Mouse (Mus musculus) small intestine, adult 2 months (tissue): ENCODE results near the gene Myh3. TPM values are rescaled to one million over a fixed set of nuclear protein-coding genes. Genes with fewer than 3 reads are reported as not detected.

Experiments used
- H3K27ac ChIP-seq: fragments of 200-500 bp; 2 replicates; pipeline ENCODE4 v1.5.1; 2012; ENCODE audit warnings: low read depth, low read length, control low read depth, inconsistent platforms; ENCODE audit not compliant: insufficient read depth
- H3K27me3 ChIP-seq: fragments of 200-500 bp; 2 replicates; pipeline ENCODE4 v1.6.1; 2012; ENCODE audit warnings: mild to moderate bottlenecking, moderate library complexity, low read length, inconsistent platforms; ENCODE audit not compliant: control insufficient read depth, insufficient read depth
- H3K36me3 ChIP-seq: fragments of 200-500 bp; 2 replicates; pipeline ENCODE4 v1.6.1; 2012; ENCODE audit warnings: mild to moderate bottlenecking, low read length, control low read depth, inconsistent platforms; ENCODE audit not compliant: control insufficient read depth, insufficient read depth
- H3K4me1 ChIP-seq: fragments of 200-500 bp; 2 replicates; pipeline ENCODE4 v1.6.1; 2012; ENCODE audit warnings: low read length, inconsistent platforms, mixed read lengths; ENCODE audit not compliant: control insufficient read depth, insufficient read depth, insufficient read length
- H3K4me3 ChIP-seq: fragments of 200-500 bp; 2 replicates; pipeline ENCODE4 v1.5.1; 2012; ENCODE audit warnings: low read depth, mild to moderate bottlenecking, control low read depth, inconsistent platforms, low read length, moderate library complexity
- CTCF ChIP-seq: fragments of 200-500 bp; IDR thresholded peaks from 2 replicates; pipeline ENCODE4 v1.5.1; 2012; ENCODE audit warnings: low read depth, mild to moderate bottlenecking, control low read depth, inconsistent platforms, low read length, moderate library complexity, mixed read lengths; ENCODE audit not compliant: insufficient replicate concordance, insufficient read length; ENCODE audit errors: extremely low read depth
- POLR2A ChIP-seq: fragments of 200-500 bp; IDR thresholded peaks from 2 replicates; pipeline ENCODE4 v1.6.1; 2012; ENCODE audit warnings: low read depth, mild to moderate bottlenecking, control low read depth, inconsistent platforms, low read length, moderate library complexity
- WGBS: fragments of 180-500 bp; shearing (Covaris S2); methylation state at CpG from one replicate; pipeline ENCODE4 v1.1.7; 2018; 5-methylcytosine and 5-hydroxymethylcytosine counted together
- polyA plus RNA-seq: library from polyadenylated mRNA; depleted of rRNA; stranded (reverse); fragments of >200 nt; gene quantifications from 2 replicates; pipeline ENCODE4 v1.2.3, GENCODE M21; 2012

The Myh3 gene
- polyA plus RNA-seq, 1 experiment, result 0.06 TPM

DNA sequence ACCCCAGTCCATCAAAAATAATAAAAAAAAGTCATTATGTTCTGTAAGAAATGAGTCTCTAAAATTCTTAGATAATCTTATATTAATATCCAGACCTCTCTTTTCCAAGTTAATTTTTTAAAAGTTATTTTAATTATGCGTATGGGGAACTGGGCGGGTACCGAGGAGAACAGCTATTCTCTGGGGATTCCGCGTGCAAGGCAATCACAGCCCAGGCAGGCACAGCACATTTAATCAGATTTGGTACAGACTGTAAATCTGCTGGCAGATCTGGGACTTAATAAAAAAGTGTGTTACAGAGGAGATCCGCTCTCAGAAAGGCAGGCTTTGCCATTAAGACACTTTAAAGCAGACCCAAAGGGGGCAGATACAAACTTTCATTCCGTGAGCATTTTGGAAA, 46.8 kb downstream of the Myh3 start:
- TF ChIP-seq CTCF, result no peak
- TF ChIP-seq POLR2A, result no peak
- Histone ChIP-seq H3K27me3 (no peaks in the 10 kb centered on the region), H3K4me1 (no peaks in the 10 kb centered on the region), H3K4me3 (no peak overlapping the region), H3K36me3 (no peaks in the 10 kb centered on the region), H3K27ac (no peak overlapping the region)
- 83% methylated on average over 7 of the region's 7 CpGs for WGBS

GRCm38 (mm10) chr11:67125361-67125760, 47.3 kb downstream of the Myh3 start:
- no peak for TF ChIP-seq CTCF
- TF ChIP-seq POLR2A, result no peak

GRCm38 (mm10) chr11:67133526-67133925, 55.4 kb downstream of the Myh3 start:
- Histone ChIP-seq H3K27me3 (no peaks in the 10 kb centered on the region), H3K4me3 (no peak overlapping the region)
- 65% methylated on average over 2 of the region's 2 CpGs for whole genome bisulfite sequencing

More at GRCm38 (mm10) chr11:67125361-67125760, 47.3 kb downstream of the Myh3 start:
- 81% methylated on average over 17 of the region's 17 CpGs for WGBS
- Histone ChIP-seq H3K27me3 (no peaks in the 10 kb centered on the region), H3K27ac (no peak overlapping the region), H3K36me3 (no peaks in the 10 kb centered on the region), H3K4me1 (no peaks in the 10 kb centered on the region), H3K4me3 (no peak overlapping the region)

GRCm38 (mm10) chr11:67134654-67135053, 56.6 kb downstream of the Myh3 start:
- Histone ChIP-seq H3K27me3 (no peaks in the 10 kb centered on the region), H3K4me1 (no peaks in the 10 kb centered on the region), H3K27ac (no peak overlapping the region), H3K4me3 (no peak overlapping the region), H3K36me3 (no peaks in the 10 kb centered on the region)
- no peak for TF ChIP-seq POLR2A
- TF ChIP-seq CTCF, result no peak
- WGBS, result 72% methylated on average over 6 of the region's 6 CpGs

More at GRCm38 (mm10) chr11:67133526-67133925, 55.4 kb downstream of the Myh3 start:
- Histone ChIP-seq H3K27ac (no peak overlapping the region), H3K36me3 (no peaks in the 10 kb centered on the region), H3K4me1 (no peaks in the 10 kb centered on the region)
- TF ChIP-seq POLR2A (no peak), CTCF (no peak)

- no peaks in the 10 kb centered on the region for H3K4me1 ChIP-seq
- WGBS, result 92% methylated on average over 2 of the region's 2 CpGs
- no peak overlapping the region for H3K27ac ChIP-seq
- no peaks in the 10 kb centered on the region for H3K36me3 ChIP-seq
- H3K27me3 ChIP-seq, result no peaks in the 10 kb centered on the region
- H3K4me3 ChIP-seq, result no peak overlapping the region
- no peak for TF ChIP-seq POLR2A
- TF ChIP-seq CTCF, result no peak
These were observed 57.4 kb downstream of the Myh3 start for GRCm38 (mm10) chr11:67135532-67135931.

GRCm38 (mm10) chr11:67139556-67139955, 61.5 kb downstream of the Myh3 start:
- Histone ChIP-seq H3K27me3 (no peaks in the 10 kb centered on the region; the same call in 1 of the 2 replicates), H3K4me3 (no peak overlapping the region), H3K36me3 (no peaks in the 10 kb centered on the region), H3K27ac (no peak overlapping the region), H3K4me1 (no peaks in the 10 kb centered on the region)
- TF ChIP-seq CTCF (no peak), POLR2A (no peak)
- WGBS, result 67% methylated on average over 8 of the region's 8 CpGs

DNA sequence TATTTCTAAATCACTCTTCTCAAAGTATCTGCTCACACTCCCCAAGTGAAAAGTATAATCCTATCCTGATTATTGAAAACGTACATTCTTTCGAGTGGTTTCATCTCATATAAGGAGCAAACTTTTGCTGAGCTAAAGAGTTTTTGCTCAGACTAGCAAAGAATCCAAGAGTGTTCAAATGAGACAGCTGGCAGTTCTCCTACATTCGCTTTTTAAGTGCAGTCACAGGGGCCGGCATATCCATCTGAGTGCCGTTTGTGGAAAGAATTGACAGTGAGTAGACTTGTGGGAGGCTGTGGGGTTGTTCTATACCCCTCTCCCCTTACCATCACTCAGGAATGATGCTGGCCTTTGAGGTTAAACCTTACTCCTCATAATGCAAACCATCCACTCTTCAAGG, 62.1 kb downstream of the Myh3 start:
- TF ChIP-seq CTCF (no peak), POLR2A (no peak)
- H3K4me1 ChIP-seq, result no peaks in the 10 kb centered on the region
- WGBS, result 72% methylated on average over 5 of the region's 5 CpGs
- H3K27me3 ChIP-seq, result no peaks in the 10 kb centered on the region; the same call in 1 of the 2 replicates
- no peaks in the 10 kb centered on the region for H3K36me3 ChIP-seq
- H3K27ac ChIP-seq, result no peak overlapping the region
- no peak overlapping the region for H3K4me3 ChIP-seq
